Mouse (Mus musculus) layer of hippocampus, postnatal 36 days (tissue): ENCODE data around the gene Gpr137. TPM values are rescaled to one million over a fixed set of nuclear protein-coding genes. Genes with fewer than 3 reads are reported as not detected.
A peak's percentile ranks its signal among the peaks of the same experiment; 100 is the strongest.

ENCODE experiments used
- DNase-seq, 2 experiments: peaks; one replicate each; pipeline ENCODE4 v3.0.0; 2022
- total RNA-seq, 2 experiments: library from RNA; stranded (reverse); gene quantifications; 2 replicates each; pipeline ENCODE4 v1.2.3; 2021

Gpr137 gene
- total RNA-seq, 2 experiments from 2014 or later: 96.0 to 104 TPM

DNA sequence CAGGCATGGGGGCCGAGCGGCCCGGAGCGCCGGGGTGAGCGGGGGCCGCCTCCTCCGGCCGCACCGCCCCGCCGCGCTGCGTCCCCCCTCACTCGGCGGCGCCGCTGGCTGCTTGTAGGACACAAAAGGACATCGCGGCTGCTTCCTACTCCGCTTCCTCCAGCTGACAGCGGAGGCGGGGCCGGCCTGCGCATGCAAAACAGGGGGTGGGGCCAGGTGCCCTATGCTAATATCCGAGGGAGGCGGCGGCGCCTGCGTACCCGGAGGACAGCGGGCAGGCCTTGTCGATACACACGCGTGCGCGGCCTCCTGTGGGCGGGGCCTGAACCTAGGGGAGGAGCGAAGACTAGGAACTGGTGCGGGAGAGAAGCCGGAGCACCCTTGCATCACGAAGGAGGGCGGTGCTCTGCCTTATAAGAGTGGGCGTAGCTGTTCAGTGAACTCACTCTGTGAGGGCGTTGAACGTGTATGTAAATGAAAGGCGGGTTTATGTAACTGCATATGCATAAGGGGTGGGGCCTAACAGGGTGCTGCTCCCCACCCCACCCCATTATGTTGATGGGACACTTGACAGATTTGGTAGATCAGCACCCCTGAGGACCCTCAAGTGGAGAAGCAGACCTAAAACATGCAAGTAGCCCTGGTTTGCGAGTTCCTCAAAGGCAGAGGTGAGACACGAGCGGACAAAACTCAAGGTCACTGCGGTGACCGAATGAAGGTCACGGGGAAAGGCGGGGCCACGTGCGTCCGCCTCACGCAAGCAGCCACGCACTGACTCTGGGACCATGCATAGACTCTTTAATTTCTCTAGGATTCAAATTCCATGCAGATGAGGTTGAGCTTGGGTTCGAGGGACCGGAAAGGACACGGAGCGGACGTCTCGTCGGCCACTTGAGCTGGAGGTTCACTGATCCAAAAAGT, 20.4 kb downstream of the Gpr137 start, which contains the start of gene Esrra:
Esrra (minus strand) TSS at position 167 of the 921 bp plus-strand sequence.
- DNase-seq: peak; percentile 100

DNA sequence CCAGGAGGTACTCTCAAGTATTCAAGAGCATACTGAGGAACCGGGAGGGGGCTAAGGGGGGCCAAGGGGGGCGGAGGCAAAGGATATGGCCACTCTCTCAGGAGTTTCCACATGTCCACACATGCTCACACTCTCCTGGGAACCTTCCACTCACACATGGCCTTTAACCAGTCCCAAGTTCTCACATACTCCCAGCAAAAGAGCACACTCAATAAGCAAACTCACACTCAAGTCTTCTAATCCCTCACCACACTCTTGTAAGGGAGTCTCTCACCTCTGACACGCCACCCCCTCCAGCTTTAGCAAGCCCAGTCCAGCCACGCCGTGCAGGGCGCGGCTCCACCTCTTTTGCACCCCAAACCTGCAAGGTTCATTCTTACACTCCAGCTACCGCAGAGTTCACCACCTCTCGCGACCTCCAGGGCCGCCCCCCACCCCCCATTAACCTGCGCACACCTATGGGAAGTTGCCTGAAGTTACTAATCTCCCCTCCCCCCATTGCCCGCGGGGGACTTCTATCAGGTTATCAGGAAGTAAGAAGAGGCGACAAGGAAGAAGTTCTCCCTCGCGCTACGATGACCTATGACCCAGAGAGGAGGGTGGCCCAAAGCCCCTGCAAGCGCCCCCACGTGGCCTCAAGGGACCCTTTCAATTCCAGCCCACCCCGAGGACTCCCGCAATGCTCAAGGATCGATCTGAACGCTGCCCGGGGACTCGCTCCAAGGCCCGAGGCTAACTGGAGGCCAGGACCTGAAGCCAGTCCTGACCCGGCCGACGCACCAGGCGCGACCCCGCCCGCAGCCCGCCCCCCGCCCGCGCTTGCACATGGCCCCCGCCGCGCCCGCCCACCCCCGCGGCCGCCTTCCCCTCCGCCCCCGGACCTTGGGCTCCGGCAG, 21.3 kb downstream of the Gpr137 start:
- DNase-seq: no peak

DNA sequence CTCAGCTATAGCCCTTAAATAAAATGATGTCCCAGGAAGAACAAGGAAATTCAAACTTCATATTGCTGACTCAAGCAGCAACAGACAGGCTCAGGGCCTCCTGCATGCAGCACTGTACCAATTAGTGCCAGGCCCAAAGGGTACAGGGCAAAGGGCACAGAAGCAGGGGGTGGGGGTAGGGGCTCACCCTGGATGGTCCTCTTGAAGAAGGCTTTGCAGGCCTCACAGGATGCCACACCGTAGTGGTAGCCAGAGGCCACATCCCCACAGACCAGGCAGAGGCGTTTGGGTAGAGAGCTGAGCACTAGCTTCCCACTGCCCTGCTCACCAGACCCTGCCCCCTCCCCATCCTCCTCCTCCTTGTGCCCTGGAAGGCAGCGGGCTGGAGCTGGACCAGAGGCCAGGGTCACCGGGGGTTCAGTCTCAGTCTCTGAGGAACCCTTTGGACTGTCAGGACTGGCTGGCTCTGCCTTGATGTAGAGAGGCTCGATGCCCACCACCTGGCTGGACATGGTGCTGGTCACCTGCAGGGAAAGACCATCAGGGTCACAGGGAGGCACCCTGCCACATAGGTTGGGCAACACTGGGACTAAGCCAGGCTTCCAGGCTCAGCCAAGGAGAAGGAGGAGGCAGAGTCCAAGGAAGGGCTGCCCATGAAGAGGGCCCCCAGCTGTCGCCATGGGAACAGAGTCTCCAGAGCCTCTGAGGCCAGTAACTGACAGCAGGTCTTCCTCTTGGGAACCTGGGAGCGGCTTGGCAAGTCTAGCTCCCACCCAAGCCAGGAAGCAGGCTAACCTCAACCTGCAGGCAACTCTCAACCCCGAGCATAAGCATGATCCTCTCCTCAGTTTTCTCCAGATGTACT, 22.2 kb downstream of the Gpr137 start:
- no peak for DNase-seq

DNA sequence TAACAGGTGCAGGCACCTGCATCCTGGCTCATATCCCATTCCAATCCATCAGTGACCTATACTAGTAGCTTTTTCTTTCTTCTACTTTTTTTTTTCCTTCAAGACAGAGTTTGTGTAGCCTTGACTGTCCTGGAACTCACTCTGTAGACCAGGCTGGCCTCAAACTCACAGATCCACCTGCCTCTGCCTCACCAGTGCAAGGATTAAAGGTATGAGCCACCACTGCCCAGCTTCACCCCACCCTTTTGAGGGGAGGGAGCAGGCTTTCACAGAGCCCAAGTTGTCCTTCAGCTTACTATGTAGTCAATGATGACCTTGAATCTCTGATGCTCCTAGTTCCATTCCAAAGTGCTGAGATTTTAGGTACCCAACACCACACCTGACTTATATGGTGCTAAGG, 22.8 kb downstream of the Gpr137 start:
- DNase-seq: no peak

DNA sequence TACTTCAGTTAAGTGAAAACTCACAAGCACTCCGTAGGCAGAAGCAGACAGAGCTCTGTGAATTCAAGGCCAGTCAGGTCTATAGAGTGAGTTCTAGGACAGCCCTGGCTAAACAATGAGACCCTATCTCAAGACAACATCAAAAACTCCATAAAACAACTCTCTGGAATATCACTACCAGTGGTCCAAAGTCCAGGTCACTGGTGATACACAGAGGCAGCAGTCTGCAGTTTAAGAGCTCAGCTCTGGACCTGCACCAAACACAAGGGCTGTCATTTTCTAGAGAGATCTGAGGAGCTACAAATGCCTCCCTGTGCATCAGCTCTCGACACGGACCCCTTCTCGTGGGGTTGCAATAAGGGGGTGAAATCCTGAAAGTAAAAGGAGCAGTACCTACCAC, 24.0 kb downstream of the Gpr137 start:
- DNase-seq: no peak

DNA sequence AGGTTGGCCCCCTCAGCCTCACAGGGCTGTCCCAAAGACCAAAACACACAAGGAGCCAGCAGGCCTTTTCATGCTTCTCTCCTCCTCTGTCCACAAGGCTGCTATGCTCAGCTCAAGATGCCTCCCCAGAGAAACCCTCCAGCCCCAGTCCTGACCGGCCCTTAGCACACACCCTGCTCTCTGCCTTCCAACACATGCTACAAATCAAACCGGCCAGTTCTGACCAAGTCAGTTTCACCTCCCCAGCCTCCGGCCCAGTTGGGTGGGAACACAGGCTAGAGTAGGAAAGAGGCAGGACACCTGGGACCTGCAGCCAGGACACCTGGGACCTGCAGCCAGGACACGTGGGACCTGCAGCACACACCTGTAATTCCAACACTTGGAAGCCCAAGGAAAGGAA, 25.8 kb downstream of the Gpr137 start:
- DNase-seq: no peak

DNA sequence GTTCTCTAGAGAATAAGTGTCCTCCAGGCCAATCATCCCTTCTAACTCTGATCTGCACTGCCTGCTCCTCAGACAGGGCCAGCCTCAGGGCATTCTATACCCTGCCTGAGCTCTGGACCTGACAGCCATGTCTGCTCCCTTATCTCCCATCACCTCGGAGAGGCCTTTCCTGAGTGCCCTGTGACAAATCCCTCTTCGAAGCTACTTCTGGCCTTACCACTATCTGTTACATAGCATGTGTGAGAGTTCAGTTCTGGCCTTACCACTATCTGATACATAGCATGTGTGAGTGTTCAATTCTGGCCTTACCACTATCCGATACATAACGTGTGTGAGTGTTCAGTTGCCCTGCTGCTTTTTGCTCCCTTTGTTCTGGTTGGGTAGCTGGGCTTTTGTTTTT, 27.0 kb downstream of the Gpr137 start:
- no peak for DNase-seq

DNA sequence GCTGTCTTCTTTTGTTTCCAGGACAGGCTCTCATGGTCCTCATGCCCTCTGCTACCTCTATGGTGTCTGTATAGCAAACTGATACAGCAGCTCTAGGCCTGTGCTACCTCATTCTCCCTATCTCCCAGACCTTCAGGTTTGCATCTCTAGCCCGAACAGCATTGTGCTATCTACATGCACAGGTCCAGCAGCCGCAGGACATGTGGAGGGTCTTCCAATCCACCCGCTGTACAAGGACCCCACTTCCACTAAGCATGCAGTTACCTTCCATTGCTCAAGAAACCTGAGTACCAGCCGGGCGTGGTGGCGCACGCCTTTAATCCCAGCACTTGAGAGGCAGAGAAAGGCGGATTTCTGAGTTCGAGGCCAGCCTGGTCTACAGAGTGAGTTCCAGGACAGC, 27.7 kb downstream of the Gpr137 start:
- no peak for DNase-seq

DNA sequence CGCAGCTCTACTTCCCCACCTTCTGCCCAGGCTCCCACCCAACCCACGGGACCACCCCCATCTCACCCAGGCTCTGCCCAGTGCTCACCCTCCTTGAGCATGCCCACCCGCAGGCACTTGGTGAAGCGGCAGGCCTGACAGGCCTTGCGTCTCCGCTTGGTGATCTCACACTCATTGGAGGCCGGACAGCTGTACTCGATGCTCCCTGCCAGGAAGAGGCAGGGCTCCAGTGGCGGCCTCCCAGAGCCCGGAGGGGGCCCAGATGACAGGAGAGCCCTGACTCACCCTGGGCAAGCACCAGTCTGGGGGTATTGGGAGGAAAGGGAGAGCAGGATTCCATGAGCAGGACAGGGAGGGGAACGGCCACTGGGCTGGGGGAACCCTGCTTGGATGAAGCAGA, 28.3 kb downstream of the Gpr137 start:
- no peak for DNase-seq

DNA sequence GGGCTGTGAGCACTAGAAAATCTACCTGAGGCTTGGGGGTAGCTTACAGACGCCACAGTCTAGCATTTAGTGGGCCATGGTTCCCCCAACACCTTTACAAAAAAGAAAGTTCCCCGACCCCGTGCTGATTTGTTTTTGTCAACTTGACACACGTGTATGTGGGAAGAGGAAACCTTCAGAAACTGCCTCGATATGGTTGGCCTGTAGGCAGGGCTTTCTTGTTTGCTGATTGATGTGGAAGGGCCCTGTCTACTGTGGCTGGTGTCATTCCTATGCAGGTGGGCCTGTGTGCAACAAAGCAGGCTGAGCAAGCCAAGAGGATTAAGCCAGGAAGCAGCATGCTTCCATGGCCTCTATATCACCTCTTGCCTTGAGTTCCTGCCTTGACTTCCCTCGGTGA, 29.2 kb downstream of the Gpr137 start:
- DNase-seq: no peak

DNA sequence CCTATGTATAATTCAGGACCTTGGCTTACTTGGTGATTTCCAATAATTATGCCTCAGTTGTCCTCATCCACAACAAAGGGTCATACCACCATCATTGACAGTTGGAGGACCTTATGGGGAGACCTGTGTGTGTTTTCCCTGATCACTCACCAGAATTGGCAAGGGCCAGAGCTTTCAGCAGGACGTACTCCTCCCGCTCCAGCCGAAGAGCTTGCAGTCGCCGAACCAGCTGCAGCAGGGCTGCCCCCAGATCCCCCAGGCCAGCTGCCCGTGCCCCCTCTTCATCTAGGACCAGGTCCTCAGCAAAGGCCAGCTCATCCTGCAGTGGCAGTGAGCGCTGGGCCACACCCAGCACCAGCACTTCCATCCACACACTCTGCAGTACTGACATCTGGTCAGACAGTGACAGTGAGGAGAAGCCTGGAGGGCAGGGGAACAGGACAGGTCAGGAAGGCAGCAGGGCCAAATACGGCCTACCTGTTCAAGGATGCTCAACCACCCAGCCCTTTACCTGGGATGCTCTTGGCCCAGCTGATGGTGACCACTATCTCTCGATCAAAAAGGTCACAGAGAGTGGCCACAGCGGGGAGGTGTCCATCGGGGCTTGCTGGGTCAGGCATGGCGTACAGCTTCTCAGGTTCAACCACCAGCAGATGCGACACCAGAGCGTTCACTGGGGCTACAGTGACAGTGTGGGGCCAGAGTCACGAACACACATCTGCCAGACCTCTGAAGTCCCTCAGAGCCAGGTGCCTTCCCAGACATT, 29.9 kb downstream of the Gpr137 start:
- no peak for DNase-seq

DNA sequence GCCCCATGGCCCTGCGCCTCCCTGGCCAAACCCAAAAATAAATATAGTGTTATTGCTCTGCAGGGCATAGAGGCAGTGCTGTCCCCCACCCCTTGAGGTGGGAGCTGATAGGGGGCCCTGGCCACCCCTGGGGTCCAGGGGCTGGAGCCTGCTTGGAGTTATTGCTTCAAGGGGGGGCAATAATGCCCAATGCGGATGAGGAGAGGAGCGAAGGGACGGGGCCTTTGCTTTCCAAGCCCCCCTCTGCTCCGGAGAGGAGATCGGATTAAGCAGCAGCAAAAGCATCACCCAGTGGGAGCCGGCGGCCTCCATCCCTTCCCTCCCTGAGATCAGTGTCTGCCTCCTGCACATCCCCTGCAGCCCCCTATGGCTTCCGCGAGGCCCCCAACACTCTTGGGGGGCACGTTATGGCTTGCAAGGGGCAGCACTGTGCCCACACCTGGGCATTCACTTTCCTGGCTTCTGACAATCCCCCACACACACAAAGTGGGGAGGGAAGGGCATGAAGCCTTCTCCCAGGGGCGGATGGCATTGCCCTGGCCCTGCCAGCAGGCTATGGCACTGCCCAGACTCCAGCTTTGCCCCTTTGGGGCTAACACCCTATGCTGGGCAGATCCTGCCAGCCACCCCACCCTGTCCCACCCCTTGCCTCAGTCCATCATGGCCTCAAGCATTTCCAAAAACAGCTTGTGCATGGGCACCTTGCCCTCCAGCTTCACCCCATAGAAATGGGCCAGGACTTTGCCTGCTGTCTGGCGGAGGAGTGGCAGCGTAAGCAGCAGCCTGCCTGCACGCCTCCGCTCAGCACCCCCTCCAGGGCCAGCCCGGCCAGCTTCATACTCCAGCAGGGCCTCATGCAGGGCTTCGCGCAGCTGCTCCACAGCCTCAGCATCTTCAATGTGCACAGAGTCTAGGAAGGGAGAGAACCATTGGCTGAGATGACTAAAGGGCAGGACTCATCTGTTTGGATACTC, 30.9 kb downstream of the Gpr137 start:
- DNase-seq: no peak

DNA sequence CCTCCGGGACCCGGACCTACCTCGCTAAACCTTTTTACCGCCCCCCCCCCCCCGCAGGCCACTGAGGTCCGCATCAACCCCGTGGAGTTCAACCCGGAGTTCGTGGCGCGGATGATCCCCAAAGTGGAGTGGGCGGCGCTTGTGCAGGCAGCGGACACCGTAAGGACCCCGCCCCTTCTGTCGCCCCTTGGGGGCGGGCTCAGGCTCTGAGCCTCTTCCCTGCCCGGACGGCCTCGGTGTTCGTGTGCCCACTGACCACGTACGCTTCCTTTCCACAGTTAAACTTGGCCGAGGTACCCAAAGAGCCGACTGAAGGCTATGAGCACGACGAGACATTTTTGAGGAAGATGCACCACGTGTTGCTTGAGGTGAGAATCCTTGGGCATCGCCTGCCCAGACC, 32.0 kb downstream of the Gpr137 start:
- peak in 1 of 2 experiments; percentile 46 for DNase-seq

DNA sequence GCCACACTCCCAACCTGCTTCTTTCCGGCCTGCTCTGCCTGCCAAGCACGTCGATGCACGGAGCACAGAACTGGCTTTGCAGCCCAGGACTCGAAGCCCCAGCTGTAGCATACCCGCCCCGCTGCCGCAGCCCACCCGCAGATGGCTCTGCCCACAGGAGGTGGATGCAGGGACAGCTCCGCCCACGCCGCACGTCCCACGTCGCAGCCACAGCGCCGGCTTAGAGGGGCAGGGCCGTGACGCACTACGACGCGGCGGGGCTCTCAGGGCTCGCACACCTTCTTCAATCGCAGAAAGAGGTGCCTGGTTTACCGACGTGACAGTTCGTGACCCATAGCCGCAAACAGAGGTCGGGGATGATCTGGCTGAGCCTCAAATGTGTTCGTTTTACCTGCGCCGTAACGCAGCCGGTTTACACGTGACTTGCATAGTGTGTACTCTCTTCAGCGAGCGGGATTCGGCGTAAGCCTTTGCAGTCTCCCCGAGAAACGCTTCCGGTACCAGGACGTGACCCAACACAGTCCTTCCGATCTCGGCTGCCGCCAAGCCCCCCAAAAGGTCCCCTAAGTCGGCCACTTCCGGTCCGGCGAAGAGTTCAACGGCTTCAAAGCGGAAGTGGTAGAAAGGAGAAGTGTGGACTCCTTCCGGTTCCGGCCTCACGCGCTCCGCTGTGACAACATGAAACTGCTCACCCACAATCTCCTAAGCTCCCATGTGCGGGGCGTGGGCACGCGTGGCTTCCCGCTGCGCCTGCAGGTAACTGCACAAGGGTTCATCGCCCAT, 32.6 kb downstream of the Gpr137 start, which contains the start of the genes Trmt112 and Prdx5:
Trmt112 (plus strand) TSS at position 192 of the 783 bp plus-strand sequence.
Prdx5 (minus strand) TSS at position 600 of the 783 bp plus-strand sequence.
- DNase-seq: peak; percentile 91 to 94

DNA sequence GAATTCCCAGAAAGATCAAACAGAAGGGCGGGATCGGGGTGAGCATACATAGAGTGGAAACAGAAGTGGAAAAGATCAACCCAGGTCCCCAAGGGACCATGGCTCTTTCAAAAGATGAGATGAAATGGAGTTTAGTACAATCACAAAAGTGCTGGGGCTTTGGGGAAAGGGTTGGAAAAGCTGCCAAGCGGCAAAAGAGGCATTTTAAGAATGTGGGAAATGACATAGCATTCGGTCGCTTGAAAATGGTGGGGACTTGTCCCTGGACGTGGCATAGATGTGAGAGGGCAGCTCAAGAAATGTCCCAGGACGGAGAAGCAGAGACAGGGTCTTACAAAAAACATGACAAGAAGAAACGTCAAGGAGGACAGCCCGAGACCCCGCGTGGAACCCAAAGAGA, 33.3 kb downstream of the Gpr137 start:
- no peak for DNase-seq

DNA sequence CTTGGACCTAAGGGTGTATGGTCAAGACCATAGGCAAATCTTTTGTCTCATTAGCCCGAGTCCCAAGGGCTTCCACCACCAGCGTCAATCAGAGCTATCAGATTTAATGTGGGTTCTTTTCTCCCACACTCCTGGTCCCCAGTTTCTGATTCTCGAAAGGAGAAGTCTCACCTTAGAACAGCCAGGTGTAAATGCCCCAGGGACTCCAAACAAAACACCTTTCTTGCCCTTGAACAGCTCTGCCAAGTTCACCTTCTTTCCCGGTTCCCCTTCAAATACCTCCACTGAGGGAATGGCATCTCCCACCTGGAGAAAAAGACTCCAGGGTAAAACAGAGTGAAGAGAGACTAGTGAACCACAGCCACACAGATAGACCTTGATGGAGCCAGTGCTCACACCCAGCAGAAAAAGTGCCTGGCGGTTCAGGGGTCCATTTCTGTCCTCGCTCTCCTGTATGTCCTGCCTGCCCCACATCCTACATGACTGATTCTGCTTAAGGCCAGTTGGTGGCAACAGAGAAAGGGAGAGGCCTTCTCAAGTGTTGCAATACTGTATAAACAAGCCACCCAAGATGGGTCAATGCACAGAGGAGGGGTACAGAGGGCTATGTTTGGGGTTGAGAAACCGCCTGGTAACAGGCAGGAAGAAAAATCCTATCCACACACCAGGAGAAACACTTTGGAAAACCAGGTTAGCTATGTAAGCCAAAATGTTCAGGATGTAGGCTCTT, 34.3 kb downstream of the Gpr137 start:
- DNase-seq: no peak

DNA sequence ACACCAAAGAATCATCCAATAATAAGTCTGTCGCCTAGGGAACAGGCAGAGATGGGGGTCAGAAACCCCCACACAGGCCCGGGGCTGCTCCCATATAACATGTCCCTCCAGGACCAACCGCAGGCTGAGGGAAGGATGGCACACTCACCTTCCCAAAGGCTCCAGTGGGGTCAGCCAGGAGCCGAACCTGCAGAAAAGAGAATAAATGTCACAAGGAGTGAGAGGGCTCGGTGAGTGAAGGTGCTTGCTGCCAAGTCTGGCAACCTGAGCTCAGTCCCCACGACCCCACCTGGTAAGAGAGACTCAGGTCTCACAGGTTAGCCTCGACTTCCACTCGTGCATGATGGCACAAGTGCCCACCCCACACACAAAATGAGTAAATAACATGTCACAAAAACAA, 35.2 kb downstream of the Gpr137 start:
- no peak for DNase-seq

DNA sequence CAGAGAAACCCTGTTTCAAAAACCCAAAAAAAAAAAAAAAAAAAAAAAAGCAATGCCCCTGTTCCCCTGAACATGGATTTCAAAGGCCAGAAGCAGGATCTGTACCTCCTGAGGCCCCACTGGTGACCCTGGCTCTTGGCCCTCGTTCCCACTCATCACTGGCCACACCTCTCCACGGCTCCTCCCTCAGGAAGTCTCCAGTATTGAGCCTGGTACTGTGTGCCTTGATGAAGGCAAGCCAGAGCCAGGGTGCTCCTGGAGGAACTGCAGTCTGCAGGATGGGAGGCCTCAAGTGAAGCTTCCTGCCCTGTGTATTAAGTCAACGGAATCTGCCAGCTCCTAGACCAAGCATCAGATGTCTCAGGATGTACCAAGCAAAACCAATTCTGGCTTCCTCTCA, 36.1 kb downstream of the Gpr137 start:
- DNase-seq: no peak
